In genomic region chr5:77029735-77030134, GRCm38 (mm10) we compare ENCODE assay signal across 9 mouse cellular contexts. TPM values are rescaled to one million over a fixed set of nuclear protein-coding genes. Genes with fewer than 3 reads are reported as not detected.
DNase-seq lines count a peak whose midpoint lies in the region; ATAC-seq and TF ChIP-seq lines count a peak whose summit lies in the region.
"Had no signal": no experiment of that assay in that cellular context is flagged by ENCODE, and none has a peak within 500 bp of the region (broad histone marks: within the 10 kb centered on the region; RNA-seq: fewer than 3 reads in every experiment).

No protein-coding gene starts in this region.

- no peak overlapping the region for H3K9ac ChIP-seq in hindbrain, embryonic 11.5 days (ENCODE audit: low read depth, low read length)
- no peak overlapping the region for H3K9ac ChIP-seq in hindbrain, embryonic 13.5 days
- no peak overlapping the region for H3K9ac ChIP-seq in ES-E14 (ENCODE audit: insufficient read depth, low read depth, low read length, poor library complexity, severe bottlenecking)
- H3K9ac ChIP-seq: embryonic facial prominence, embryonic 15.5 days had no signal

- H3K4me2 ChIP-seq in hindbrain, embryonic 11.5 days (replicated peaks; ENCODE audit: low read depth, low read length), result no peak overlapping the region
- H3K4me2 ChIP-seq in hindbrain, embryonic 13.5 days, result no peak overlapping the region
- H3K4me2 ChIP-seq: embryonic facial prominence, embryonic 15.5 days had no signal

- ATAC-seq in hindbrain, embryonic 11.5 days (ENCODE audit: low FRiP score), result no peak
- no peak for ATAC-seq in hindbrain, embryonic 13.5 days (ENCODE audit: low FRiP score)
- ATAC-seq in erythroblast, adult 5-6 weeks (replicated peaks; ENCODE audit: low FRiP score, poor library complexity, severe bottlenecking), result no peak

- H3K4me1 ChIP-seq in hindbrain, embryonic 11.5 days (replicated peaks; ENCODE audit: control insufficient read depth, insufficient read depth, low read length), result no peaks in the 10 kb centered on the region
- no peaks in the 10 kb centered on the region for H3K4me1 ChIP-seq in hindbrain, embryonic 13.5 days (replicated peaks)
- H3K4me1 ChIP-seq in ES-E14 (ENCODE audit: control insufficient read depth in 2 of 2, insufficient read depth in 2 of 2, low read length in 2 of 2, poor library complexity in 1 of 2), result no peaks in the 10 kb centered on the region
- H3K4me1 ChIP-seq: embryonic facial prominence, embryonic 15.5 days had no signal

- H3K9me3 ChIP-seq in hindbrain, embryonic 11.5 days (ENCODE audit: control insufficient read depth, low read length), result no peaks in the 10 kb centered on the region
- no peaks in the 10 kb centered on the region for H3K9me3 ChIP-seq in hindbrain, embryonic 13.5 days
- H3K9me3 ChIP-seq in ES-E14 (ENCODE audit: control insufficient read depth, insufficient read depth, low read depth, low read length), result no peaks in the 10 kb centered on the region
- H3K9me3 ChIP-seq: embryonic facial prominence, embryonic 15.5 days had no signal

- in situ Hi-C loops in ES-E14 (cut with MboI; ENCODE audit: low sequenced_read_pairs in 2 of 2, unreplicated experiment in 2 of 2), result no loop called here

- peak; percentile 8 for DNase-seq in hindbrain, embryonic 11.5 days (ENCODE audit: low spot score)
- DNase-seq in 3T3-L1 (ENCODE audit: low read depth, low spot score) (peak; percentile 78), ES-E14 (ENCODE audit: low read depth, low spot score) (peak; percentile 43)
- peak; percentile 29 for DNase-seq in embryo, embryonic 10.5 days (ENCODE audit: low spot score)
- DNase-seq in kidney, postnatal 36 days, result peak; percentile 6 to 52
- DNase-seq in naive thymus-derived CD4-positive, alpha-beta T cell, adult 2 months (ENCODE audit: low read depth), result peak; percentile 57

- H3K4me3 ChIP-seq in hindbrain, embryonic 11.5 days (ENCODE audit: low read depth, low read length), result no peak overlapping the region
- H3K4me3 ChIP-seq in hindbrain, embryonic 13.5 days, result no peak overlapping the region
- no peak overlapping the region for H3K4me3 ChIP-seq in ES-E14 (ENCODE audit: insufficient read depth in 1 of 2, low read depth in 1 of 2, low read length in 2 of 2, poor library complexity in 1 of 2, severe bottlenecking in 1 of 2)
- H3K4me3 ChIP-seq: embryonic facial prominence, embryonic 15.5 days had no signal

- no peak overlapping the region for H3K27ac ChIP-seq in hindbrain, embryonic 11.5 days (ENCODE audit: low read depth, low read length)
- no peak overlapping the region for H3K27ac ChIP-seq in hindbrain, embryonic 13.5 days
- H3K27ac ChIP-seq in ES-E14 (ENCODE audit: insufficient read depth, low read depth, low read length, poor library complexity, severe bottlenecking), result no peak overlapping the region
- H3K27ac ChIP-seq: embryonic facial prominence, embryonic 15.5 days had no signal

- no peaks in the 10 kb centered on the region for H3K27me3 ChIP-seq in hindbrain, embryonic 11.5 days (ENCODE audit: control insufficient read depth, insufficient read depth, low read length)
- H3K27me3 ChIP-seq in hindbrain, embryonic 13.5 days, result no peaks in the 10 kb centered on the region
- H3K27me3 ChIP-seq: embryonic facial prominence, embryonic 15.5 days had no signal

- 87% methylated on average over 5 of the region's 5 CpGs for WGBS in hindbrain, embryonic 11.5 days
- WGBS in hindbrain, embryonic 13.5 days, result 82% methylated on average over 5 of the region's 5 CpGs

- no peaks in the 10 kb centered on the region for H3K36me3 ChIP-seq in hindbrain, embryonic 11.5 days (ENCODE audit: control insufficient read depth, insufficient read depth, low read length)
- no peaks in the 10 kb centered on the region for H3K36me3 ChIP-seq in hindbrain, embryonic 13.5 days
- no peaks in the 10 kb centered on the region for H3K36me3 ChIP-seq in ES-E14 (ENCODE audit: control insufficient read depth, insufficient read depth, low read length, poor library complexity, severe bottlenecking)
- H3K36me3 ChIP-seq: embryonic facial prominence, embryonic 15.5 days had no signal

TF ChIP-seq in ES-E14, 5 proteins besides CTCF, POLR2A, EP300 and RAD21:
- TF ChIP-seq CHD2 (IDR thresholded peaks at IDR 0.05; ENCODE audit: low read depth, low read length) (no peak), ZC3H11A (IDR thresholded peaks at IDR 0.05; ENCODE audit: borderline replicate concordance, low read depth, low read length) (peak; percentile 48; the same call in 1 of the 2 replicates), MAFK (IDR thresholded peaks at IDR 0.05; ENCODE audit: insufficient read depth, low read depth, low read length) (no peak), HCFC1 (IDR thresholded peaks at IDR 0.05; ENCODE audit: borderline replicate concordance, insufficient read depth, low read length) (no peak), ZNF384 (IDR thresholded peaks at IDR 0.05; ENCODE audit: low read depth, low read length) (no peak)

RNA-seq across cellular contexts. Expression of gene Thegl, which starts 13.9 kb away (rescaled TPM):
- polyA plus RNA-seq in hindbrain, embryonic 11.5 days (2014; fragmentation: Nextera tagmentation; extraction: Ambion mirVana), result 0.46 TPM in 1 of 2 replicates, not detected in the other
- polyA plus RNA-seq in hindbrain, embryonic 13.5 days (2015; fragmentation: Nextera tagmentation; extraction: Ambion mirVana), result 0.32 and 1.0 TPM in 2 replicates
- not detected in 2 replicates for total RNA-seq in ES-E14 (2012; rRNA removed)
- 0.84 TPM in 1 of 2 replicates, not detected in the other for total RNA-seq in erythroblast, adult 5-6 weeks (2015; ENCODE audit: low replicate concordance)
- total RNA-seq in erythroblast, adult 5-6 weeks (2017; ENCODE audit: low replicate concordance), result not detected in 2 replicates

RNA-seq across cellular contexts. Expression of gene Arl9, which starts 25.9 kb away (rescaled TPM):
- 0.66 TPM in 1 of 2 replicates, not detected in the other for polyA plus RNA-seq in hindbrain, embryonic 11.5 days (2014; fragmentation: Nextera tagmentation; extraction: Ambion mirVana)
- polyA plus RNA-seq in hindbrain, embryonic 13.5 days (2015; fragmentation: Nextera tagmentation; extraction: Ambion mirVana), result 0.35 TPM in 1 of 2 replicates, not detected in the other
- total RNA-seq in ES-E14 (2012; rRNA removed), result not detected in 2 replicates
- not detected in 2 replicates for total RNA-seq in erythroblast, adult 5-6 weeks (2015; ENCODE audit: low replicate concordance)
- not detected in 2 replicates for total RNA-seq in erythroblast, adult 5-6 weeks (2017; ENCODE audit: low replicate concordance)
- polyA plus RNA-seq: embryonic facial prominence, embryonic 15.5 days had no signal

RNA-seq across cellular contexts. Expression of gene Srp72, which starts 55.3 kb away (rescaled TPM):
- polyA plus RNA-seq in hindbrain, embryonic 11.5 days (2014; fragmentation: Nextera tagmentation; extraction: Ambion mirVana), result 77.3 and 82.3 TPM in 2 replicates
- polyA plus RNA-seq in hindbrain, embryonic 13.5 days (2015; fragmentation: Nextera tagmentation; extraction: Ambion mirVana), result 80.3 and 80.9 TPM in 2 replicates
- total RNA-seq in ES-E14 (2012; rRNA removed), result 65.9 and 67.0 TPM in 2 replicates
- total RNA-seq in erythroblast, adult 5-6 weeks (2015; ENCODE audit: low replicate concordance), result 26.3 and 35.1 TPM in 2 replicates
- total RNA-seq in erythroblast, adult 5-6 weeks (2017; ENCODE audit: low replicate concordance), result 40.6 and 45.2 TPM in 2 replicates

Comparison
In these comparisons a context has a peak if more than half of its experiments do, and no peak if none do; other contexts are left out.
1. DNase-seq: peak in every context shown above with its lines; median percentile 78 in 3T3-L1; 57 in naive thymus-derived CD4-positive, alpha-beta T cell, adult 2 months; 43 in ES-E14; 29 in embryo, embryonic 10.5 days; 29 in kidney, postnatal 36 days; 8 in hindbrain, embryonic 11.5 days.